Mouse (Mus musculus) hindbrain, embryonic 10.5 days (tissue): ENCODE measurements around the gene Cdca5. TPM values are rescaled to one million over a fixed set of nuclear protein-coding genes. Genes with fewer than 3 reads are reported as not detected.

Experiments used
- DNase-seq: peaks from one replicate; pipeline ENCODE4 v3.0.0-alpha.2; 2017; ENCODE audit warnings: low spot score
- H3K27ac ChIP-seq: fragments of 300-500 bp; sonication (generic); 2 replicates; pipeline ENCODE4 v1.5.1; 2016; ENCODE audit warnings: mild to moderate bottlenecking, moderate library complexity
- H3K27me3 ChIP-seq: fragments of 300-500 bp; sonication (generic); 2 replicates; pipeline ENCODE4 v1.6.1; 2016; ENCODE audit warnings: mild to moderate bottlenecking; ENCODE audit not compliant: poor library complexity, insufficient read depth, severe bottlenecking
- H3K36me3 ChIP-seq: fragments of 300-500 bp; sonication (generic); 2 replicates; pipeline ENCODE4 v1.6.1; 2016; ENCODE audit warnings: mild to moderate bottlenecking, moderate library complexity
- H3K4me1 ChIP-seq: fragments of 300-500 bp; sonication (generic); replicated peaks from 2 replicates; pipeline ENCODE4 v1.6.1; 2016; ENCODE audit warnings: mild to moderate bottlenecking
- H3K4me3 ChIP-seq: fragments of 300-500 bp; sonication (generic); 2 replicates; pipeline ENCODE4 v1.5.1; 2016; ENCODE audit warnings: mild to moderate bottlenecking, moderate library complexity
- H3K9me3 ChIP-seq: fragments of 300-500 bp; sonication (generic); 2 replicates; pipeline ENCODE4 v1.6.1; 2016; ENCODE audit warnings: mild to moderate bottlenecking, moderate library complexity
- WGBS: fragments of 180-500 bp; shearing (Covaris S2); methylation state at CpG from one replicate; pipeline ENCODE4 v1.1.7; 2016; 5-methylcytosine and 5-hydroxymethylcytosine counted together
- polyA plus RNA-seq: library from polyadenylated mRNA; unstranded; fragments of >200 nt; fragmentation: Nextera tagmentation; extraction: Ambion mirVana; gene quantifications from 2 replicates; pipeline ENCODE4 v1.2.1, GENCODE M21; 2016

Gene Cdca5
- polyA plus RNA-seq, 1 experiment from 2014 or later = 57.7 TPM

DNA sequence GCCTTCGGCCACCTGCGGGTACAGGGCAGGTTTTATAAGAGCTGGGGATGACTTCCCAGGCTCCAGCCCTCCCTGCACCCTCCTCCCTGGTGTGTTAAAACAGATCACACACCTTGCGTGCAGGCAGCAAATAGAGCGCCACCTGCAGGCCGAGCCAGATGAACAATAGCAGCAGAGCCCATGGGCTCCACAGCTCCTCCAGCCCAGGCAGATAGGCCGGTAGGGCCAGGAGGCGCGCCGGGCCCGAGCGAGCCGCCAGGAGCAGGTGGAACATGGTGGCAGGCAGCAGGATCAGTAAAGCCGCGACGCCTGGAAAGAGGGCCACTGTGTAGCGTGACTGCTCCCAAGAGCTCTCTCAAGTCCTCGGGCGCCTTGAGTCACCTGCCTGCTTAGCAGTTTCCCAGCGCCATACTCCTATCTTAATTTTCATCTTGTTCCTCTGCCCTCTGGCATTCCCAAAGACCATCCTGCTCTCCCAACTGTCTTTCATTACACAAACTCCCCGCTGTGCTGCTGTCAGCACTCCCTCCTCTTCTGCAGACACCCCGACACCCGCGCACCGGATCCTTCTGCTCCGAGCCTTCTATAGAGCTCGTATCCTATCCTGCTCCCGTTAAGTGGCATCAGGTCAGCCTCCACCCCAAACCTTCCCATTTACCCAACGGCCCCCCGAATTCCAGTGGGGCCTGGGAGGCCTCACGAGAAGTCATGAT lies 17.6 kb upstream of the Cdca5 start:
- no peaks in the 10 kb centered on the region for H3K27me3 ChIP-seq
- H3K27ac ChIP-seq = peak overlapping the region; percentile 89
- peak overlapping the region; percentile 70 for H3K4me3 ChIP-seq
- under 1% methylated on average over 30 of the region's 30 CpGs for WGBS
- no peaks in the 10 kb centered on the region for H3K9me3 ChIP-seq
- peaks cover 46% of the 10 kb centered on the region for H3K4me1 ChIP-seq
- DNase-seq = peak; percentile 90
- H3K36me3 ChIP-seq = peaks cover 46% of the 10 kb centered on the region

DNA sequence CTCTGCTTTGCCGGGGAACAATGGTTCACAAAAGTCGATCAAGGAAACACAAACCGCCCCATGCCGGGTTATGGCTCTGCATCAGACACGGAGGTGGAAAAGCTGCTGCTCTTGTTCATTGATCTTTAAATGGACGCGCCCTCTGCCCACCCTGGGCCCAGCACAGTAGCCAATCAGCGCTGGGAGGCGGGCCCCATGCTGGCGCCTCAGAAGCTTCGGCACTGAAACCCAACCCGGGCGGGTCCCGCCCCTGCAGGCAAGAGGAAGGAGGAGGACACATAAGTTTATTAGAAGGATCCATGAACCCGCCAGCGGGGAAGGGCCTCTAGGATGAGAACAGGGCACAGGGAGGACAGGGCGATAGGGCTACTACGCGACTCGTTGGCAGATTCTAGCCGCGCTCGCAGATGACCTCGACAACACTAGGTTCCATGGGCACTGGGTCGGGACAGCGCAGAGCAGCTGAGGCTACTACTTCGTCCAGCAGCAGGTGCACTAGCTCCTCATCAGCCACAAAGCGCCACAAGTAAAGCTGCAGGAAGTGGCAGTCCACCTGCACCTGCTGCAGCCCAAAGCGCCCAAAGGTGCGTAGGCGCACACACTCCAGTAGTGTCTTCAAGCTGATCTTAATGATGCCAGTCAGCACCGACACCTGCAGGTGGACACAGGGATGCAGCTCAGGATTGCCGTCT lies 16.9 kb upstream of the Cdca5 start, which contains the start of gene Tm7sf2:
Tm7sf2 (minus strand) TSS at position 650 of the 692 bp plus-strand sequence.
- peak within 1 kb of the TSS; percentile 70 for H3K4me3 ChIP-seq
- WGBS = 9% methylated on average over 33 of the region's 33 CpGs
- peaks cover 39% of the 10 kb centered on the region for H3K4me1 ChIP-seq
- H3K9me3 ChIP-seq = no peaks in the 10 kb centered on the region
- H3K27ac ChIP-seq = peak within 1 kb of the TSS; percentile 89
- H3K27me3 ChIP-seq = no peaks in the 10 kb centered on the region
- H3K36me3 ChIP-seq = peaks cover 46% of the 10 kb centered on the region
- DNase-seq = peak; percentile 92

DNA sequence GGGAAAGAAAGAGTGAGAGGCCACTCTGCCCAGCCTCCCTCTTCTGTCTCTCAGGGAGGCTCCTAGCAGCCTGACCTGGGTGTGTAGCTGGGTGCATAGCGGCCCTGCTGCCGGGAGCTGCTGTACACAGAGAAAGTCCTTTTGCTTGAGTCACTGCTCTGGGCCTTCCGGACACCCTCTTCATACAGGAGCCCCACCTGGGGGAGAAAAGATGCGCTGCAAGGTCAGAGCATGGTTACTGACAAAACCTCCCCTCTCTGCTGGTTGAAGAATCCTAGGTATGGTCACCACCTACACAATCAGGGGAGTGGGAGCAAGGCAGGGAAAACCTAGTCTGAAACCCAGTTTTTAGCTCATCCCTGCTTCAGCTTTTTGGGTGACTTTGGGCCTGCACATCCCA lies 15.8 kb upstream of the Cdca5 start:
- WGBS = 89% methylated on average over 4 of the region's 4 CpGs
- H3K36me3 ChIP-seq = peaks cover 49% of the 10 kb centered on the region
- H3K4me1 ChIP-seq = peaks cover 31% of the 10 kb centered on the region
- no peak overlapping the region for H3K4me3 ChIP-seq
- no peaks in the 10 kb centered on the region for H3K27me3 ChIP-seq
- no peak for DNase-seq
- no peaks in the 10 kb centered on the region for H3K9me3 ChIP-seq
- H3K27ac ChIP-seq = no peak overlapping the region

DNA sequence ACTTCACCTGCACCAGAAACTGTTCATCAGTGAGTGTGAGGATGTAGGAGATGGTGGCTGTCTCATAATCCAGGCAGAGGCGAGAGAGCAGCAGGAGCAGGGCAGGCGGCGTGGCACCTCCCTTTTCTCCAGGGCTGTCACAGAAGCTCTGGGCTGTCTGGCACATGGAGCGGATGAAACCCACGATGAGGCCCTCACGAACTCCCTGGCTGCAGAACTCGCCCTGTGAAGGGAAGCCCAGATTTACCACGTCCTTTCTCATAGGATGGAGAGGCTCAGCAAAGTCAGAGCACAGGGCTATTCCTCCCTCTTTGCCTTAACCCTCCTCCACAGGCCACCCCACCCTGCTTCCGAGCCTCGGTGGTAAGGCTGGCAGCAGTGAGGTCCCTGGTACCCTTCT lies 14.9 kb upstream of the Cdca5 start:
- no peaks in the 10 kb centered on the region for H3K9me3 ChIP-seq
- no peak overlapping the region for H3K27ac ChIP-seq
- H3K36me3 ChIP-seq = peaks cover 56% of the 10 kb centered on the region
- no peaks in the 10 kb centered on the region for H3K27me3 ChIP-seq
- peaks cover 31% of the 10 kb centered on the region for H3K4me1 ChIP-seq
- no peak for DNase-seq
- no peak overlapping the region for H3K4me3 ChIP-seq
- 90% methylated on average over 10 of the region's 10 CpGs for WGBS

- no peak overlapping the region for H3K27ac ChIP-seq
- H3K36me3 ChIP-seq = peaks cover 63% of the 10 kb centered on the region
- peaks cover 30% of the 10 kb centered on the region for H3K4me1 ChIP-seq
- H3K27me3 ChIP-seq = no peaks in the 10 kb centered on the region
- H3K4me3 ChIP-seq = no peak overlapping the region
- no peaks in the 10 kb centered on the region for H3K9me3 ChIP-seq
- 91% methylated on average over 31 of the region's 31 CpGs for WGBS
- DNase-seq = no peak
These were observed 14.1 kb upstream of the Cdca5 start for GRCm38 (mm10) chr19:6070571-6071250.

DNA sequence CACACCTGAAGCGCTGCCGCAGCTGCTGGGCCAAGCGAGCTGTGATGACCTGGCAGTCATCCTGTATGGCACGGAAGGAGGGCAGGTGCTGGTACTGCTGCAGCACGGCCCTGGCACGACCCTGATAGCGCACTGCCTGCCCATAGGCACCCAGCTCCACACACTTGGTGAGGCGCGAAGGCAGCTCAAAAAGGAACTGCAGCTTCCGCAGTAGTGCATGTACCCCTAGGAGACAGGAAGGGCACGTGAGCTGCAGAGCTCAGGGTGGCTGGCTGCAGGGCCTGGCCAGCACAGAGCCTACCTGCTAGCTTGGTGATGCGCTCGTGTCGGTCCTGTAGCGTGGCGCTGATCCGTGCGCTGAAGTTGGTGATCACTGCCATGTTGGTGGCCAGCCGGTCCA lies 13.5 kb upstream of the Cdca5 start:
- H3K4me3 ChIP-seq = no peak overlapping the region
- peaks cover 63% of the 10 kb centered on the region for H3K36me3 ChIP-seq
- H3K4me1 ChIP-seq = peaks cover 30% of the 10 kb centered on the region
- WGBS = 92% methylated on average over 19 of the region's 19 CpGs
- no peak overlapping the region for H3K27ac ChIP-seq
- DNase-seq = no peak
- H3K9me3 ChIP-seq = no peaks in the 10 kb centered on the region
- no peaks in the 10 kb centered on the region for H3K27me3 ChIP-seq

GRCm38 (mm10) chr19:6073889-6074288 lies 10.9 kb upstream of the Cdca5 start:
- WGBS = 95% methylated on average over 5 of the region's 5 CpGs
- Histone ChIP-seq H3K27me3 (no peaks in the 10 kb centered on the region), H3K9me3 (no peaks in the 10 kb centered on the region), H3K4me1 (peaks cover 21% of the 10 kb centered on the region), H3K27ac (no peak overlapping the region), H3K4me3 (no peak overlapping the region), H3K36me3 (peaks cover 59% of the 10 kb centered on the region)
- DNase-seq = no peak

GRCm38 (mm10) chr19:6076564-6077393 lies 8.0 kb upstream of the Cdca5 start, which contains the start of gene Vps51:
Gene Vps51, minus strand, starts transcription at chr19:6077231.
- H3K4me3 ChIP-seq = peak within 1 kb of the TSS; percentile 77
- H3K9me3 ChIP-seq = no peaks in the 10 kb centered on the region
- WGBS = 1% methylated on average over 33 of the region's 33 CpGs
- peak within 1 kb of the TSS; percentile 97 for H3K27ac ChIP-seq
- peaks cover 52% of the 10 kb centered on the region for H3K36me3 ChIP-seq
- peaks cover 21% of the 10 kb centered on the region for H3K4me1 ChIP-seq
- peak; percentile 86 for DNase-seq
- H3K27me3 ChIP-seq = no peaks in the 10 kb centered on the region

DNA sequence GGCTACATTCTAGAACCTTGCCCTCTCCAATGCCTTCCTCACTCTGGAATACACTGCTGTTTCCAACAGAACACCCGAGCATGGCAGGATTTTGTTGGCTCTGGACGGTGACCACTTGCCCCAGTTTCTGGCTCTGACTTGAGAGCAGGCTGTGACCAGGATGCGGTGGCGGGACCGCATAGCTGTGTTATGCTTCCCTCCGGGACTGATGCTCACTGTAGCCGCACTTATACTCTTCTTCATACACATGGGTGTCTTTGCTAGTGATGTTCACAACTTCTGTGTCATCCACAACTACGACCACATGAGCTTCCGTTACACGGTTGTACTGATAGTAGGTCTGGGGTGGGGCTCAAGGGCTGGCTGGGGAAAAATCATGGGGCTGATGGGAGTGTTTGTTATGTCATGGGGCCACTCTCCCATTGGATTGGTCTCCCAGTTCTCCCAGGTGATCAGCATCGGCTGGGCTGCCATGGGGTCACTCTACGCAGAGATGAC lies 4.8 kb upstream of the Cdca5 start, which contains the start of gene Tmem262:
Tmem262 (plus strand) TSS at position 51 of the 498 bp plus-strand sequence.
- WGBS = 92% methylated on average over 12 of the region's 12 CpGs
- 0 out of 2 replicates have a peak within 1 kb of the TSS, but pooled peaks have one; percentile 2 for H3K4me3 ChIP-seq
- H3K27me3 ChIP-seq = no peaks in the 10 kb centered on the region
- no peak within 1 kb of the TSS for H3K27ac ChIP-seq
- H3K36me3 ChIP-seq = peaks cover 39% of the 10 kb centered on the region
- H3K4me1 ChIP-seq = peaks cover 33% of the 10 kb centered on the region
- DNase-seq = no peak
- no peaks in the 10 kb centered on the region for H3K9me3 ChIP-seq

GRCm38 (mm10) chr19:6082156-6082555 lies 2.6 kb upstream of the Cdca5 start, which contains the start of gene Gm28374:
Gene Gm28374, minus strand, starts transcription at chr19:6082256.
- Histone ChIP-seq H3K36me3 (peaks cover 45% of the 10 kb centered on the region), H3K4me1 (peaks cover 32% of the 10 kb centered on the region), H3K27ac (no peak within 1 kb of the TSS), H3K27me3 (no peaks in the 10 kb centered on the region), H3K9me3 (no peaks in the 10 kb centered on the region), H3K4me3 (no peak within 1 kb of the TSS)
- DNase-seq = no peak
- 91% methylated on average over 9 of the region's 9 CpGs for WGBS

- DNase-seq = peak; percentile 74
- H3K4me3 ChIP-seq = peak overlapping the region; percentile 87
- H3K4me1 ChIP-seq = peaks cover 24% of the 10 kb centered on the region
- H3K27me3 ChIP-seq = no peaks in the 10 kb centered on the region
- peak overlapping the region; percentile 91 for H3K27ac ChIP-seq
- WGBS = under 1% methylated on average over 17 of the region's 17 CpGs
- H3K36me3 ChIP-seq = peaks cover 68% of the 10 kb centered on the region
- no peaks in the 10 kb centered on the region for H3K9me3 ChIP-seq
These were observed 665 bp downstream of the Cdca5 start for GRCm38 (mm10) chr19:6085417-6085879.

- WGBS = 94% methylated on average over 13 of the region's 13 CpGs
- H3K36me3 ChIP-seq = peaks cover 76% of the 10 kb centered on the region
- no peaks in the 10 kb centered on the region for H3K27me3 ChIP-seq
- H3K4me3 ChIP-seq = no peak overlapping the region
- no peaks in the 10 kb centered on the region for H3K9me3 ChIP-seq
- no peak for DNase-seq
- no peak overlapping the region for H3K27ac ChIP-seq
- H3K4me1 ChIP-seq = peaks cover 17% of the 10 kb centered on the region
These were observed 4.1 kb downstream of the Cdca5 start for GRCm38 (mm10) chr19:6088841-6089240.
